Mouse (Mus musculus) heart, embryonic 12.5 days (tissue): ENCODE measurements around the gene Capn9. TPM values are rescaled to one million over a fixed set of nuclear protein-coding genes. Genes with fewer than 3 reads are reported as not detected.

Experiments
- ATAC-seq: fragments of 200-750 bp; cut with Nextera tagmentation; 2 replicates; pipeline ENCODE4 v1.8.0; 2017; ENCODE audit warnings: moderate TSS enrichment, moderate library complexity; ENCODE audit not compliant: insufficient number of reproducible peaks, low FRiP score
- H3K27ac ChIP-seq: fragments of 300-500 bp; sonication (generic); 2 replicates; pipeline ENCODE4 v1.5.1; 2016; ENCODE audit warnings: mild to moderate bottlenecking, moderate library complexity; ENCODE audit not compliant: poor library complexity, severe bottlenecking
- H3K27me3 ChIP-seq: fragments of 300-500 bp; sonication (generic); replicated peaks from 2 replicates; pipeline ENCODE4 v1.6.1; 2016; ENCODE audit warnings: mild to moderate bottlenecking, moderate library complexity
- H3K36me3 ChIP-seq: fragments of 300-500 bp; sonication (generic); 2 replicates; pipeline ENCODE4 v1.6.1; 2016; ENCODE audit warnings: mild to moderate bottlenecking, moderate library complexity
- H3K4me1 ChIP-seq: fragments of 300-500 bp; sonication (generic); replicated peaks from 2 replicates; pipeline ENCODE4 v1.6.1; 2016; ENCODE audit warnings: mild to moderate bottlenecking
- H3K4me2 ChIP-seq: fragments of 300-500 bp; sonication (generic); 2 replicates; pipeline ENCODE4 v1.6.1; 2016; ENCODE audit warnings: mild to moderate bottlenecking, moderate library complexity
- H3K4me3 ChIP-seq: fragments of 300-500 bp; sonication (generic); 2 replicates; pipeline ENCODE4 v1.5.1; 2016; ENCODE audit warnings: mild to moderate bottlenecking
- H3K9ac ChIP-seq: fragments of 300-500 bp; sonication (generic); 2 replicates; pipeline ENCODE4 v1.6.1; 2016; ENCODE audit warnings: mild to moderate bottlenecking, moderate library complexity
- H3K9me3 ChIP-seq: fragments of 300-500 bp; sonication (generic); replicated peaks from 2 replicates; pipeline ENCODE4 v1.6.1; 2016; ENCODE audit warnings: mild to moderate bottlenecking, moderate library complexity
- WGBS: fragments of 180-500 bp; shearing (Covaris S2); methylation state at CpG from one replicate; pipeline ENCODE4 v1.1.7; 2016; 5-methylcytosine and 5-hydroxymethylcytosine counted together
- polyA plus RNA-seq: library from polyadenylated mRNA; unstranded; fragments of >200 nt; fragmentation: Nextera tagmentation; extraction: Ambion mirVana; gene quantifications from 2 replicates; pipeline ENCODE4 v1.2.1, GENCODE M21; 2016

Capn9 gene
- polyA plus RNA-seq, 1 experiment from 2014 or later = 0.34 TPM

GRCm38 (mm10) chr8:124547269-124547668, 28.6 kb upstream of the Capn9 start:
- no peaks in the 10 kb centered on the region for H3K27me3 ChIP-seq
- no peak overlapping the region for H3K9ac ChIP-seq
- no peak overlapping the region for H3K4me3 ChIP-seq
- 51% methylated on average over 11 of the region's 11 CpGs for WGBS
- ATAC-seq = no peak
- H3K4me2 ChIP-seq = no peak overlapping the region
- H3K4me1 ChIP-seq = no peaks in the 10 kb centered on the region
- no peak overlapping the region for H3K27ac ChIP-seq
- H3K9me3 ChIP-seq = no peaks in the 10 kb centered on the region
- H3K36me3 ChIP-seq = peaks cover 96% of the 10 kb centered on the region

GRCm38 (mm10) chr8:124548187-124548586, 27.7 kb upstream of the Capn9 start:
- no peak for ATAC-seq
- 73% methylated on average over 1 of the region's 1 CpGs for WGBS
- H3K4me3 ChIP-seq = no peak overlapping the region
- no peaks in the 10 kb centered on the region for H3K4me1 ChIP-seq
- H3K27me3 ChIP-seq = no peaks in the 10 kb centered on the region
- no peaks in the 10 kb centered on the region for H3K9me3 ChIP-seq
- H3K9ac ChIP-seq = no peak overlapping the region
- peaks cover 95% of the 10 kb centered on the region for H3K36me3 ChIP-seq
- H3K4me2 ChIP-seq = no peak overlapping the region
- no peak overlapping the region for H3K27ac ChIP-seq

GRCm38 (mm10) chr8:124551011-124551661, 24.8 kb upstream of the Capn9 start:
- H3K27ac ChIP-seq = no peak overlapping the region
- H3K36me3 ChIP-seq = peaks cover 67% of the 10 kb centered on the region
- H3K9ac ChIP-seq = no peak overlapping the region
- no peaks in the 10 kb centered on the region for H3K27me3 ChIP-seq
- H3K4me2 ChIP-seq = no peak overlapping the region
- no peak for ATAC-seq
- H3K9me3 ChIP-seq = no peaks in the 10 kb centered on the region
- no peak overlapping the region for H3K4me3 ChIP-seq
- H3K4me1 ChIP-seq = peaks cover 6% of the 10 kb centered on the region
- WGBS = 90% methylated on average over 15 of the region's 15 CpGs

GRCm38 (mm10) chr8:124555113-124555750, 20.7 kb upstream of the Capn9 start:
- H3K4me3 ChIP-seq = no peak overlapping the region
- 85% methylated on average over 7 of the region's 7 CpGs for WGBS
- no peak overlapping the region for H3K4me2 ChIP-seq
- peaks cover 10% of the 10 kb centered on the region; the same call in 1 of the 2 replicates for H3K27me3 ChIP-seq
- H3K9ac ChIP-seq = no peak overlapping the region
- H3K9me3 ChIP-seq = no peaks in the 10 kb centered on the region
- H3K4me1 ChIP-seq = peaks cover 22% of the 10 kb centered on the region
- no peak for ATAC-seq
- no peak overlapping the region for H3K27ac ChIP-seq
- peaks cover 28% of the 10 kb centered on the region for H3K36me3 ChIP-seq

- no peak overlapping the region for H3K4me3 ChIP-seq
- H3K4me2 ChIP-seq = no peak overlapping the region
- peaks cover 10% of the 10 kb centered on the region; the same call in 1 of the 2 replicates for H3K27me3 ChIP-seq
- WGBS = 61% methylated on average over 7 of the region's 7 CpGs
- peaks cover 22% of the 10 kb centered on the region for H3K4me1 ChIP-seq
- peaks cover 19% of the 10 kb centered on the region for H3K36me3 ChIP-seq
- H3K27ac ChIP-seq = no peak overlapping the region
- H3K9ac ChIP-seq = no peak overlapping the region
- no peak for ATAC-seq
- H3K9me3 ChIP-seq = no peaks in the 10 kb centered on the region
Measured at GRCm38 (mm10) chr8:124556164-124556563, 19.7 kb upstream of the Capn9 start.

- WGBS = 84% methylated on average over 13 of the region's 13 CpGs
- no peak for ATAC-seq
- Histone ChIP-seq H3K27ac (no peak overlapping the region), H3K36me3 (peaks cover 14% of the 10 kb centered on the region), H3K9me3 (no peaks in the 10 kb centered on the region), H3K9ac (no peak overlapping the region), H3K4me2 (no peak overlapping the region), H3K4me3 (no peak overlapping the region), H3K27me3 (peaks cover 10% of the 10 kb centered on the region; the same call in 1 of the 2 replicates), H3K4me1 (peaks cover 22% of the 10 kb centered on the region)
Measured at GRCm38 (mm10) chr8:124556658-124557057, 19.3 kb upstream of the Capn9 start.

GRCm38 (mm10) chr8:124557476-124557875, 18.4 kb upstream of the Capn9 start:
- Histone ChIP-seq H3K4me1 (peaks cover 22% of the 10 kb centered on the region), H3K9ac (no peak overlapping the region), H3K27me3 (peaks cover 12% of the 10 kb centered on the region; the same call in 1 of the 2 replicates), H3K9me3 (no peaks in the 10 kb centered on the region), H3K4me3 (no peak overlapping the region), H3K4me2 (no peak overlapping the region), H3K36me3 (peaks cover 6% of the 10 kb centered on the region), H3K27ac (no peak overlapping the region)
- 53% methylated on average over 5 of the region's 5 CpGs for WGBS
- no peak for ATAC-seq

GRCm38 (mm10) chr8:124567126-124567525, 8.8 kb upstream of the Capn9 start:
- no peak overlapping the region for H3K4me3 ChIP-seq
- no peak for ATAC-seq
- no peaks in the 10 kb centered on the region for H3K36me3 ChIP-seq
- H3K27ac ChIP-seq = no peak overlapping the region
- H3K9me3 ChIP-seq = no peaks in the 10 kb centered on the region
- H3K4me1 ChIP-seq = peaks cover 19% of the 10 kb centered on the region
- no peak overlapping the region for H3K9ac ChIP-seq
- 71% methylated on average over 6 of the region's 6 CpGs for WGBS
- no peak overlapping the region for H3K4me2 ChIP-seq
- H3K27me3 ChIP-seq = peaks cover 21% of the 10 kb centered on the region; the same call in 1 of the 2 replicates

- H3K36me3 ChIP-seq = no peaks in the 10 kb centered on the region
- ATAC-seq = no peak
- 69% methylated on average over 3 of the region's 3 CpGs for WGBS
- no peak overlapping the region for H3K4me3 ChIP-seq
- H3K9me3 ChIP-seq = no peaks in the 10 kb centered on the region
- H3K27me3 ChIP-seq = peaks cover 18% of the 10 kb centered on the region; the same call in 1 of the 2 replicates
- no peak overlapping the region for H3K9ac ChIP-seq
- H3K27ac ChIP-seq = no peak overlapping the region
- H3K4me1 ChIP-seq = peaks cover 21% of the 10 kb centered on the region
- no peak overlapping the region for H3K4me2 ChIP-seq
Measured at GRCm38 (mm10) chr8:124567584-124567983, 8.3 kb upstream of the Capn9 start.

- Histone ChIP-seq H3K27ac (no peak overlapping the region), H3K9ac (no peak overlapping the region), H3K4me3 (no peak overlapping the region), H3K9me3 (no peaks in the 10 kb centered on the region), H3K27me3 (peaks cover 4% of the 10 kb centered on the region; the same call in 1 of the 2 replicates), H3K4me2 (no peak overlapping the region), H3K4me1 (peaks cover 29% of the 10 kb centered on the region), H3K36me3 (no peaks in the 10 kb centered on the region)
- no peak for ATAC-seq
- 71% methylated on average over 2 of the region's 2 CpGs for WGBS
Measured at GRCm38 (mm10) chr8:124569100-124569499, 6.8 kb upstream of the Capn9 start.

GRCm38 (mm10) chr8:124569593-124569992, 6.3 kb upstream of the Capn9 start, which contains the start of gene Agt:
Gene Agt, minus strand, starts transcription at chr8:124569706.
- no peak within 1 kb of the TSS for H3K4me2 ChIP-seq
- H3K36me3 ChIP-seq = no peaks in the 10 kb centered on the region
- H3K9me3 ChIP-seq = no peaks in the 10 kb centered on the region
- WGBS = 65% methylated on average over 2 of the region's 2 CpGs
- H3K4me3 ChIP-seq = no peak within 1 kb of the TSS
- H3K9ac ChIP-seq = no peak within 1 kb of the TSS
- H3K4me1 ChIP-seq = peaks cover 29% of the 10 kb centered on the region
- ATAC-seq = no peak
- peaks cover 4% of the 10 kb centered on the region; the same call in 1 of the 2 replicates for H3K27me3 ChIP-seq
- no peak within 1 kb of the TSS for H3K27ac ChIP-seq
